9 mouse cellular contexts compared by ENCODE assay signal in genomic region chr1:91215264-91215663, GRCm38 (mm10).
"Had no signal": no experiment of that assay in that cellular context is flagged by ENCODE, and none has a peak within 500 bp of the region (broad histone marks: within the 10 kb centered on the region; RNA-seq: fewer than 3 reads in every experiment).

No protein-coding gene starts in this region.

- H3K4me2 ChIP-seq: liver, embryonic 11.5 days; liver, embryonic 15.5 days; neural tube, embryonic 12.5 days had no signal

- H3K36me3 ChIP-seq: limb, embryonic 10.5 days; liver, embryonic 15.5 days; neural tube, embryonic 12.5 days had no signal

- DNase-seq: lung, adult 2 months; lung, postnatal 36 days; midbrain, embryonic 14.5 days; thymus, postnatal 4 days had no signal

- H3K9me3 ChIP-seq: limb, embryonic 10.5 days; liver, embryonic 15.5 days; neural tube, embryonic 12.5 days had no signal

- H3K27ac ChIP-seq: left cerebral cortex, adult 2 months; limb, embryonic 10.5 days; liver, embryonic 15.5 days; neural tube, embryonic 12.5 days had no signal

- H3K27me3 ChIP-seq: liver, embryonic 15.5 days; neural tube, embryonic 12.5 days had no signal

- H3K9ac ChIP-seq: liver, embryonic 15.5 days; neural tube, embryonic 12.5 days had no signal

- H3K4me3 ChIP-seq: left cerebral cortex, adult 2 months; limb, embryonic 10.5 days; liver, embryonic 15.5 days; neural tube, embryonic 12.5 days had no signal

- H3K4me1 ChIP-seq: neural tube, embryonic 12.5 days had no signal
